Mouse (Mus musculus) limb, embryonic 10.5 days (tissue): ENCODE data around the gene Rasal1. TPM values are rescaled to one million over a fixed set of nuclear protein-coding genes. Genes with fewer than 3 reads are reported as not detected.

ENCODE experiments used
- DNase-seq: peaks from one replicate; pipeline ENCODE4 v3.0.0-alpha.2; 2017; ENCODE audit warnings: low spot score
- H3K27ac ChIP-seq: fragments of 300-500 bp; sonication (generic); 2 replicates; pipeline ENCODE4 v1.5.1; 2016; ENCODE audit warnings: mild to moderate bottlenecking
- H3K27me3 ChIP-seq: fragments of 300-500 bp; sonication (generic); 2 replicates; pipeline ENCODE4 v1.6.1; 2016; ENCODE audit warnings: low read depth, mild to moderate bottlenecking; ENCODE audit not compliant: poor library complexity, severe bottlenecking
- H3K36me3 ChIP-seq: fragments of 300-500 bp; sonication (generic); 2 replicates; pipeline ENCODE4 v1.6.1; 2016; ENCODE audit warnings: mild to moderate bottlenecking, moderate library complexity
- H3K4me1 ChIP-seq: fragments of 300-500 bp; sonication (generic); 2 replicates; pipeline ENCODE4 v1.6.1; 2016
- H3K4me3 ChIP-seq: fragments of 300-500 bp; sonication (generic); 2 replicates; pipeline ENCODE4 v1.5.1; 2016; ENCODE audit warnings: mild to moderate bottlenecking, moderate library complexity
- H3K9me3 ChIP-seq: fragments of 300-500 bp; sonication (generic); replicated peaks from 2 replicates; pipeline ENCODE4 v1.6.1; 2016; ENCODE audit warnings: mild to moderate bottlenecking
- WGBS: fragments of 180-500 bp; shearing (Covaris S2); methylation state at CpG from one replicate; pipeline ENCODE4 v1.1.7; 2016; 5-methylcytosine and 5-hydroxymethylcytosine counted together
- polyA plus RNA-seq: library from polyadenylated mRNA; unstranded; fragments of >200 nt; fragmentation: Nextera tagmentation; extraction: Ambion mirVana; gene quantifications from 2 replicates; pipeline ENCODE4 v1.2.1, GENCODE M21; 2016

The Rasal1 gene
- polyA plus RNA-seq, 1 experiment from 2014 or later: 0.13 TPM

GRCm38 (mm10) chr5:120611416-120611815, 37.2 kb upstream of the Rasal1 start:
- Histone ChIP-seq H3K4me3 (peak overlapping the region; percentile 76), H3K36me3 (peaks cover 38% of the 10 kb centered on the region), H3K27ac (no peak overlapping the region), H3K9me3 (no peaks in the 10 kb centered on the region), H3K4me1 (peaks cover 21% of the 10 kb centered on the region), H3K27me3 (no peaks in the 10 kb centered on the region)
- WGBS: 65% methylated on average over 8 of the region's 8 CpGs
- no peak for DNase-seq

- Histone ChIP-seq H3K27me3 (no peaks in the 10 kb centered on the region), H3K36me3 (peaks cover 48% of the 10 kb centered on the region), H3K4me1 (peaks cover 21% of the 10 kb centered on the region), H3K9me3 (no peaks in the 10 kb centered on the region), H3K27ac (peak within 1 kb of the TSS; percentile 97), H3K4me3 (peak within 1 kb of the TSS; percentile 76)
- DNase-seq: peak; percentile 98
- under 1% methylated on average over 22 of the region's 22 CpGs for WGBS
Measured at GRCm38 (mm10) chr5:120612442-120612821, 36.2 kb upstream of the Rasal1 start, which contains the start of the genes Rita1 and Ddx54. Gene Rita1 (minus strand): TSS chr5:120612589. Gene Ddx54 (plus strand): TSS chr5:120612739.

GRCm38 (mm10) chr5:120612822-120613604, 35.6 kb upstream of the Rasal1 start:
- H3K27ac ChIP-seq: peak overlapping the region; percentile 97

DNA sequence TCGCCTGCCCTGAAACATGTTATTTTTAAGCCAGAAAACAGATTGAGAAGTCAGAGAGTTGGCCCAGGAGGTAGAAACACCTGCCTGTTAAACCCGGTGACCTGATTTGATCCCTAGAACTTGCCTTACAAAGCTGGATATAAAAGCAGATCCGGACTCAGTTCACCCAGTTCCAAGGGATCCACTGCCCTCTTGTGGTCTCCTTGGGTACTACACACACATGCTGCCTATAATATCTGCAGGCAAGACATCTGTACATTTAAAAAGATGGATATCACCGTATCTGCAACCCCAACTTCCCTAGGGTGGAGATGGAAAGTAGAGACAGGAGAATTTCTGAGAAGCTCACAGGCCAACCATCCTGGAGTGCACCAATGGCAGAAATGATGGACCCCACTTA, 32.7 kb upstream of the Rasal1 start:
- no peak for DNase-seq
- Histone ChIP-seq H3K36me3 (peaks cover 60% of the 10 kb centered on the region), H3K27me3 (no peaks in the 10 kb centered on the region), H3K9me3 (no peaks in the 10 kb centered on the region), H3K4me3 (no peak overlapping the region), H3K27ac (no peak overlapping the region), H3K4me1 (peaks cover 20% of the 10 kb centered on the region)
- WGBS: 98% methylated on average over 4 of the region's 4 CpGs

More at GRCm38 (mm10) chr5:120612822-120613604, 35.6 kb upstream of the Rasal1 start:
- H3K9me3 ChIP-seq: no peaks in the 10 kb centered on the region
- no peaks in the 10 kb centered on the region for H3K27me3 ChIP-seq
- DNase-seq: peak; percentile 97
- H3K4me3 ChIP-seq: peak overlapping the region; percentile 76
- peaks cover 21% of the 10 kb centered on the region for H3K4me1 ChIP-seq
- under 1% methylated on average over 69 of the region's 69 CpGs for WGBS
- H3K36me3 ChIP-seq: peaks cover 52% of the 10 kb centered on the region

DNA sequence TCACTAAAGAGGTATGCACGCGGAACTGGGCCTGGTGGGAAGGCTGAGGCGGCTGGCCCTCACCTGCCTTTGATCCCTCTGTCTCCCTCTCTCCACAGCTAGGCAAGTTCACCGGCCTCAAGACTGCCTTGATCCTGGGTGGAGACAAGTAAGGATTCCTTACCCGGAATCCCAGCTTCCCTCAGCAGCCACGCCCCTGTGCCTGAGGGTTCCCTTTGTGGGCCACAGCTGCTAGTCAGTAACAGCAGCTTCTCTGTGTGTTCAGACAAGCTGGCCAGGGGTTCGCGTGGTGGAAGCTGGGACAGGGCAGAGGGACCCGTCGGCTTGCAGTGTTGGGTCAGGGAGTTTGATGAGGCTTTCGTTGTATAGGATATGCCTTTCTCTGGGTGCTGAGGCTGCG, 29.8 kb upstream of the Rasal1 start:
- Histone ChIP-seq H3K36me3 (peaks cover 89% of the 10 kb centered on the region), H3K4me1 (peaks cover 10% of the 10 kb centered on the region), H3K4me3 (no peak overlapping the region), H3K27me3 (no peaks in the 10 kb centered on the region), H3K9me3 (no peaks in the 10 kb centered on the region), H3K27ac (no peak overlapping the region)
- 84% methylated on average over 12 of the region's 12 CpGs for WGBS
- DNase-seq: no peak

DNA sequence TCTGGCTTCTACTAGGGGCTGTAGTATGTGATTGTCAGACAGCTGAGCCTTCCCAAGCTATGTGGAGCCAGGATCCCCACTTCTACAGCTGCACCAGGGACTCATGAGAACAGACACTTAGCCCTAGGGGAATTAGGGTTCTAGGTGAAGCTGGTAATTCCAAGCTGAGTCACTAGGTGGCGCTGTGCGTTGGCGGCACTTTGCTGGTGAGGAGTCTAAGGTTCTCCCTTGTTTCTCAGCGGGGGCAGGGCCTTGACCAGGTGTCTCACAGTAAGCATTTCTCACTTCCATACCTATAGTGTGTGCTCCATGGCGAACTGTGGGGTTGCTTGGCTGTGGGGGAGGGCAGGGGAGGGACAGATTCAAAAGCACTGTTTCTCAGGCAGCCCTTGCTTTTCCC, 29.4 kb upstream of the Rasal1 start:
- WGBS: 14% methylated on average over 5 of the region's 5 CpGs
- H3K4me1 ChIP-seq: peaks cover 6% of the 10 kb centered on the region
- H3K36me3 ChIP-seq: peaks cover 93% of the 10 kb centered on the region
- H3K9me3 ChIP-seq: no peaks in the 10 kb centered on the region
- DNase-seq: peak; percentile 81
- no peak overlapping the region for H3K4me3 ChIP-seq
- H3K27me3 ChIP-seq: no peaks in the 10 kb centered on the region
- no peak overlapping the region for H3K27ac ChIP-seq

DNA sequence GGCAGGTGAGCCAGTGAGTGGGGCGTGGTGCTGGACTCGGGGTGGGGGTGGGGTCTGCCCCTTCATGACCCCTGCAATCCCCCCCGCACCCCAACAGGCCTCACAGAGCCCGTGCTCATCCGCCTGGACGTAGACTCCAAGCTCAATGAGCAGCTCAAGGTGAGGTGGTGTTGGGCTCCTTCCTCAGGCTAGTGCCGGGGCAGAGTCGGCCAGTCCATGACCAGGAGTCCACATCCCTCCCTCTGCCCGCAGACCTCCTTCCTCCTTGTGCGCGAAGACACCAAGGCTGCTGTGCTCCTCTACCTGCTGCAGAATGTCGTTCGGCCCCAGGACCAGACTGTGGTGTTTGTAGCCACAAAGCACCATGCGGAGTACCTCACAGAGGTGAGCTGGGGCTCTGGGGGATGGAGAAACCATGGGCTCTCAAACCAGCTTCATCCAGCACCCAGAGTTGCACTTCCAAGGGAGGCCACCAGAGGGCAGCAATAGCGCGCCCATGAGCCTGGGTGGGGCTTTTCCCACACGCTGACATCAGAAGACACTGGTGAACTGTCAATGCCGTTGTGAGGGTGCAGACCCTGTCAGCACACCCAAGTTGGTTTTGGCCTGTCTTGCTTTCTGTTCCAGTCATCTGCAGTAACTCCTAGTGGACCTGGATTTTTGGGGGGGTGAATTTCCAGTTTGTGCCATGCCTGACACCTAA, 28.1 kb upstream of the Rasal1 start:
- WGBS: 77% methylated on average over 18 of the region's 18 CpGs
- no peaks in the 10 kb centered on the region for H3K9me3 ChIP-seq
- peaks cover 6% of the 10 kb centered on the region for H3K4me1 ChIP-seq
- no peak overlapping the region for H3K27ac ChIP-seq
- no peak overlapping the region for H3K4me3 ChIP-seq
- no peaks in the 10 kb centered on the region for H3K27me3 ChIP-seq
- peak; percentile 89 for DNase-seq
- peaks cover 99% of the 10 kb centered on the region for H3K36me3 ChIP-seq

DNA sequence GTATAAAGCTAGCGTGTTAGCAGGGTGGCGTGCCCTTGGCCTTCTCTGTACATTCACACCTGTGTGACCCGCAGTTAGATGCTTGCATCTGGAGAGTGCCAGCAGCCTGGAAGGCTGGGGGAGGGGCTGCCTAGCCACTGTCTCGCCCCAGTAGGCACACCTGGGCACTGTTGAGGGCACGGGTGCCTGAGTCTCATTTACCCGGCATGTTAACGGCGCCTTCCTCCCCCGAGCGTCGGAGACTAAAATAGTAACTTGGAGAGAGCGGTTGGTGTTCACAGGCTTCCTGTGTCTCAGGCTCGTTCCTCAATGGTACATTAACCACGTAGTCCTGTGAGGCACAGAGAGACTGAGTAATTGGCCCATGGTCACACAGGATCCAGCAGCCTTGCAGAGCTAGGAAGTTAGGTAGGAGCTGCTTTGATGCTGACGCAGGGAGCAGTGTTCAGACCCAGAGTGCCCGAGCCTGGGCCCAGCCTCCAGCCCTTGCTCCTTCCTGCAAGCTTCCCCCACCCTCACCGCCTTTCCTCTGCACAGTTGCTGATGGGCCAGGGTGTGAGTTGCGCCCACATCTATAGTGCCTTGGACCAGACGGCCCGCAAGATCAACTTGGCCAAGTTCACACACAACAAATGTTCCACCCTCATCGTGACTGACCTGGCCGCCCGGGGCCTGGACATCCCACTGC, 27.4 kb upstream of the Rasal1 start:
- H3K27me3 ChIP-seq: no peaks in the 10 kb centered on the region
- WGBS: 94% methylated on average over 23 of the region's 23 CpGs
- H3K4me1 ChIP-seq: peaks cover 6% of the 10 kb centered on the region
- no peak overlapping the region for H3K27ac ChIP-seq
- H3K9me3 ChIP-seq: no peaks in the 10 kb centered on the region
- no peak overlapping the region for H3K4me3 ChIP-seq
- no peak for DNase-seq
- H3K36me3 ChIP-seq: peaks cover 99% of the 10 kb centered on the region

DNA sequence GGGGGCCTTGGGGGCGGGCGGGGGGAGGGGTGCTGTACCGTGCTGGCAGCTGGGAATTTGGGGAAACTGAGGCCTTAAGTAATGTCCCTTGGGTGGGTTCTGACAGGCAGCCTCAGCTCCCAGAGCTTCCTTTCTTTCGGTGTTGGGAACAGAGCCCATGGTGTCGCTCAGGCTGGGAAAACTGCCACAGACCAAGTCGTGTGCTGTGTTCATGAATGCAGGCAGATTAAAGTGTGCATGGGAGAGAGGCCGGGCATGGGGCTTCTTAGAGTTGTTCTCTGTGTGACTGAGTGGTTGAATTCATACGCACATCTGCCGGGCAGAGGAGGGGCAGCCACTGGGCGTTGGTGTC, 26.8 kb upstream of the Rasal1 start:
- Histone ChIP-seq H3K27me3 (no peaks in the 10 kb centered on the region), H3K36me3 (peaks cover 99% of the 10 kb centered on the region), H3K27ac (no peak overlapping the region), H3K9me3 (no peaks in the 10 kb centered on the region), H3K4me1 (peaks cover 12% of the 10 kb centered on the region), H3K4me3 (no peak overlapping the region)
- whole genome bisulfite sequencing: 97% methylated on average over 10 of the region's 10 CpGs
- no peak for DNase-seq

DNA sequence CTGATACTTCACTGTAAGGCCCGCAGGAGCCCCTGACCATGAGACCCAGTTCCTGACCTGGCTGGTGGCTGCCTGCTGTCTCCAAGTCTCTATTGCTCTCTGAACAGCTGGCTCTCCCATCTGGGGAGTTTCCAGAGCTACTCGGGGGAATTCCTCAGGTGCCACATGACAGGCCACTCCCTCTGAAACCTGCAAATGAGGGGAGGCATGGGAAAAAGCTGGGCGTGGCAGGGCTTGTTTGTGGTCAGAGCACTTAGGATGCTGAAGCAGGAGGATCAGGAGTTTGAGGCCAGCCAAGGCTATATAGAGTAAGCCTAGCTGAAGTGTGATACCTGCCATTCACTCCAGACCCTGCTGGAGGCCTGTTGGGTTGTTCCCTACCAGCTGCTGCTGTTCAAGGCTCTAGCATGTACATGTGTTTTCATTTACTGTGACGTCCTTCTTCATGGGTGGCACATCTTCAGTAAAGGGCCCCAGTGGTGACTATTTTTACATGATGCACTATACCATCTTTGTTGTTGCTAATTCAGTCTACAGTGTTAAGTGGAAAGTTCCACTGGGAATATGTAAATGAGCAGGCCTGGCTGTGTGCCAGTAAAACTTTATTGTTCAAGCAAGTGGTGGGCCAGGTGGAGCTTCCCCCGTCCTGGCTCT, 26.3 kb upstream of the Rasal1 start:
- no peak for DNase-seq
- H3K4me1 ChIP-seq: peaks cover 13% of the 10 kb centered on the region
- H3K36me3 ChIP-seq: peaks cover 99% of the 10 kb centered on the region
- H3K9me3 ChIP-seq: no peaks in the 10 kb centered on the region
- H3K27ac ChIP-seq: no peak overlapping the region
- H3K4me3 ChIP-seq: no peak overlapping the region
- 72% methylated on average over 5 of the region's 5 CpGs for WGBS
- H3K27me3 ChIP-seq: no peaks in the 10 kb centered on the region

GRCm38 (mm10) chr5:120624427-120624826, 24.2 kb upstream of the Rasal1 start:
- H3K4me3 ChIP-seq: no peak overlapping the region
- no peaks in the 10 kb centered on the region for H3K9me3 ChIP-seq
- peaks cover 95% of the 10 kb centered on the region for H3K36me3 ChIP-seq
- WGBS: 94% methylated on average over 10 of the region's 10 CpGs
- H3K4me1 ChIP-seq: peaks cover 13% of the 10 kb centered on the region
- no peak overlapping the region for H3K27ac ChIP-seq
- no peak for DNase-seq
- H3K27me3 ChIP-seq: peaks cover 9% of the 10 kb centered on the region

DNA sequence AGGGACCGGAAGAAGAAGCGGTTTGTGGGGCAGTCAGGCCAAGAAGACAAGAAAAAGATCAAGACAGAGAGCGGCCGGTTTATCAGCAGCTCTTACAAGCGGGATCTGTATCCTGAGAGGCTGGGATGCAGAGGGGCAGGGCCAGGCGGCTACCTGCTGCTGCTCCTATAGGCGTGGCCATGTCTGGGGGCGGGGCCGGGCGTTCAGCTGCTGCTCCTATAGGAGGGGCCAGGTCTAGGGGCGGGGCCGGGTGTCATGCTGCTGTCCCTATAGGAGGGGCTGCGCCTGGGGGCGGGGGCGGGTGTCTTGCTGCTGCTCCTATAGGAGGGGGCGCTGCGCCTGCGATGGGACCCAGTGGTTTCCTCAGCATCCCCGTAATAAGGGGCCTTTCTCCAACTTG, 22.2 kb upstream of the Rasal1 start:
- peaks cover 75% of the 10 kb centered on the region for H3K36me3 ChIP-seq
- H3K27ac ChIP-seq: no peak overlapping the region
- DNase-seq: peak; percentile 71
- H3K9me3 ChIP-seq: no peaks in the 10 kb centered on the region
- H3K4me1 ChIP-seq: peaks cover 18% of the 10 kb centered on the region
- H3K4me3 ChIP-seq: no peak overlapping the region
- 21% methylated on average over 19 of the region's 19 CpGs for WGBS
- peaks cover 29% of the 10 kb centered on the region for H3K27me3 ChIP-seq
